In genomic region chr3:61000747-61001146, GRCm38 (mm10) we compare ENCODE assay signal across 17 mouse cellular contexts.
"Had no signal": no experiment of that assay in that cellular context is flagged by ENCODE, and none has a peak within 500 bp of the region (broad histone marks: within the 10 kb centered on the region; RNA-seq: fewer than 3 reads in every experiment).

No protein-coding gene starts in this region.

- H3K4me3 ChIP-seq: liver, embryonic 15.5 days; lung, embryonic 15.5 days; midbrain, embryonic 13.5 days; midbrain, embryonic 15.5 days; neural tube, embryonic 12.5 days; stomach, embryonic 15.5 days had no signal

- H3K27ac ChIP-seq: liver, embryonic 15.5 days; lung, embryonic 15.5 days; macrophage; midbrain, embryonic 13.5 days; midbrain, embryonic 15.5 days; neural tube, embryonic 12.5 days; stomach, embryonic 15.5 days; stomach, postnatal 0 days had no signal

- DNase-seq: liver, postnatal 0 days; lung, adult 2 months; lung, postnatal 14 days; lung, postnatal 36 days; right cerebral cortex, postnatal 14 days; thymus, postnatal 14 days; thymus, postnatal 36 days had no signal

- H3K36me3 ChIP-seq: liver, embryonic 15.5 days; lung, embryonic 15.5 days; midbrain, embryonic 13.5 days; midbrain, embryonic 15.5 days; neural tube, embryonic 12.5 days; stomach, embryonic 15.5 days had no signal

- H3K9me3 ChIP-seq: liver, embryonic 15.5 days; lung, embryonic 15.5 days; midbrain, embryonic 13.5 days; midbrain, embryonic 15.5 days; neural tube, embryonic 12.5 days; stomach, embryonic 15.5 days had no signal

- H3K27me3 ChIP-seq: stomach, embryonic 15.5 days had no signal

- H3K4me2 ChIP-seq: liver, embryonic 15.5 days; lung, embryonic 15.5 days; midbrain, embryonic 11.5 days; midbrain, embryonic 13.5 days; midbrain, embryonic 15.5 days; neural tube, embryonic 12.5 days; stomach, embryonic 15.5 days had no signal

- H3K9ac ChIP-seq: liver, embryonic 15.5 days; liver, postnatal 0 days; lung, embryonic 15.5 days; midbrain, embryonic 13.5 days; midbrain, embryonic 15.5 days; neural tube, embryonic 12.5 days; stomach, embryonic 15.5 days had no signal

- ATAC-seq: liver, postnatal 0 days; lung, postnatal 0 days; midbrain, embryonic 13.5 days; midbrain, embryonic 15.5 days had no signal
